Comparison of ENCODE assay signal across 10 mouse cellular contexts in the genomic region with DNA sequence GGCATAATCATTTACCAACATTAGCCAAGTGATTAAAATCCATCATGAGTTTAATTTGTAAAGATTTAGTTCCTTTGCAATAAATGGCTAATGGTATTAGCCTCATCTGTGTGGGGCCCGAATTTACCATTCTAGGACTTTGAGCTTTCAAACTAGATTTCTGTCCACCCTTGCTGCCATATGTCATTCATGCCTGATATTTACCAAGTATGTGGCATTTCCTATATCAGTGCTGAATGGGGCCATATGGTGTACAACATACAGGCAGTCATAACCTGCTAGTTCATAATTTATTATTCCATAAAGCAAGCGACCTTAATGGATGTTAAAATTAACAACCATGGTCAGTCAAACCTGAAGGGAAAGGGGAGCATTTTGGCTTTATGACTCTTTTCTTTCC. TPM values are rescaled to one million over a fixed set of nuclear protein-coding genes. Genes with fewer than 3 reads are reported as not detected.
A peak's percentile ranks its signal among the peaks of the same experiment; 100 is the strongest.
DNase-seq lines count a peak whose midpoint lies in the region; ATAC-seq and TF ChIP-seq lines count a peak whose summit lies in the region.
"Had no signal": no experiment of that assay in that cellular context is flagged by ENCODE, and none has a peak within 500 bp of the region (broad histone marks: within the 10 kb centered on the region; RNA-seq: fewer than 3 reads in every experiment).

No protein-coding gene starts in this region.

- 77% methylated on average over 2 of the region's 2 CpGs for WGBS in hindbrain, embryonic 12.5 days
- WGBS in limb, embryonic 12.5 days: 44% methylated on average over 2 of the region's 2 CpGs
- WGBS in neural tube, embryonic 15.5 days: 42% methylated on average over 2 of the region's 2 CpGs

- H3K9me3 ChIP-seq in hindbrain, embryonic 12.5 days (replicated peaks): no peaks in the 10 kb centered on the region
- H3K9me3 ChIP-seq in limb, embryonic 12.5 days: no peaks in the 10 kb centered on the region
- no peaks in the 10 kb centered on the region for H3K9me3 ChIP-seq in neural tube, embryonic 15.5 days (replicated peaks)
- H3K9me3 ChIP-seq: G1E had no signal

- no peaks in the 10 kb centered on the region for H3K4me1 ChIP-seq in hindbrain, embryonic 12.5 days
- H3K4me1 ChIP-seq in limb, embryonic 12.5 days (replicated peaks): 0 out of 2 replicates have a peak, but pooled peaks cover 3% of the 10 kb centered on the region
- H3K4me1 ChIP-seq in neural tube, embryonic 15.5 days: peaks cover 3% of the 10 kb centered on the region; the same call in 1 of the 2 replicates

- H3K4me2 ChIP-seq in hindbrain, embryonic 12.5 days (replicated peaks): 0 out of 2 replicates have a peak overlapping the region, but pooled peaks have one; percentile 29
- H3K4me2 ChIP-seq in limb, embryonic 12.5 days: peak overlapping the region; percentile 26
- H3K4me2 ChIP-seq in neural tube, embryonic 15.5 days: peak overlapping the region; percentile 42

- H3K36me3 ChIP-seq in hindbrain, embryonic 12.5 days: no peaks in the 10 kb centered on the region
- no peaks in the 10 kb centered on the region for H3K36me3 ChIP-seq in limb, embryonic 12.5 days
- no peaks in the 10 kb centered on the region for H3K36me3 ChIP-seq in neural tube, embryonic 15.5 days
- H3K36me3 ChIP-seq: G1E had no signal

- ATAC-seq in hindbrain, embryonic 12.5 days (ENCODE audit: low FRiP score): no peak
- no peak; the same call in 1 of the 2 replicates for ATAC-seq in limb, embryonic 12.5 days (ENCODE audit: insufficient number of reproducible peaks, insufficient read depth, low FRiP score, low TSS enrichment, low read depth)
- no peak for ATAC-seq in neural tube, embryonic 15.5 days (ENCODE audit: low FRiP score)

- peak overlapping the region; percentile 77 for H3K27ac ChIP-seq in layer of hippocampus, adult 2 months
- H3K27ac ChIP-seq in hindbrain, embryonic 12.5 days: no peak overlapping the region
- no peak overlapping the region for H3K27ac ChIP-seq in limb, embryonic 12.5 days
- H3K27ac ChIP-seq in neural tube, embryonic 15.5 days (replicated peaks): no peak overlapping the region

- H3K9ac ChIP-seq in hindbrain, embryonic 12.5 days: no peak overlapping the region
- H3K9ac ChIP-seq in limb, embryonic 12.5 days (replicated peaks): no peak overlapping the region
- H3K9ac ChIP-seq in neural tube, embryonic 15.5 days (replicated peaks): no peak overlapping the region; the same call in 1 of the 2 replicates

- peak overlapping the region; percentile 42 for H3K4me3 ChIP-seq in layer of hippocampus, adult 2 months
- no peak overlapping the region for H3K4me3 ChIP-seq in hindbrain, embryonic 12.5 days
- no peak overlapping the region for H3K4me3 ChIP-seq in limb, embryonic 12.5 days (replicated peaks)
- no peak overlapping the region for H3K4me3 ChIP-seq in neural tube, embryonic 15.5 days (replicated peaks)

- TF ChIP-seq CTCF in layer of hippocampus, adult 2 months (conservative IDR thresholded peaks at IDR 0.05): no peak

- no peak for DNase-seq in layer of hippocampus, adult 2 months (ENCODE audit: low spot score in 2 of 2)
- DNase-seq in layer of hippocampus, adult 9-10 months (ENCODE audit: low spot score): no peak
- DNase-seq in urinary bladder, adult 18-20 months (ENCODE audit: low spot score in 2 of 2): no peak
- DNase-seq in cerebellum, postnatal 10 days: no peak

- H3K27me3 ChIP-seq in hindbrain, embryonic 12.5 days: no peaks in the 10 kb centered on the region
- H3K27me3 ChIP-seq in limb, embryonic 12.5 days: no peaks in the 10 kb centered on the region
- H3K27me3 ChIP-seq in neural tube, embryonic 15.5 days (replicated peaks): no peaks in the 10 kb centered on the region

RNA-seq across cellular contexts. Expression of a gene that starts 55.8 kb away (rescaled TPM):
- 10 to 100 TPM in 1 of 2 experiments, 1 to 10 TPM in 1; 7.0 to 10.4 TPM for total RNA-seq in layer of hippocampus, adult 2 months (2021)
- 3.6 and 4.1 TPM in 2 replicates for polyA plus RNA-seq in hindbrain, embryonic 12.5 days (2016; fragmentation: Nextera tagmentation; extraction: Ambion mirVana)
- 1.0 and 1.1 TPM in 2 replicates for polyA plus RNA-seq in limb, embryonic 12.5 days (2016; fragmentation: Nextera tagmentation; extraction: Ambion mirVana)
- polyA plus RNA-seq in neural tube, embryonic 15.5 days (2015; fragmentation: Nextera tagmentation; extraction: Ambion mirVana): 0.69 and 2.0 TPM in 2 replicates

RNA-seq across cellular contexts. Expression of a gene that starts 55.8 kb away (rescaled TPM):
- 10 to 100 TPM; 32.7 to 33.1 TPM for total RNA-seq in layer of hippocampus, adult 2 months (2021)
- 25.3 and 30.4 TPM in 2 replicates for polyA plus RNA-seq in hindbrain, embryonic 12.5 days (2016; fragmentation: Nextera tagmentation; extraction: Ambion mirVana)
- polyA plus RNA-seq in limb, embryonic 12.5 days (2016; fragmentation: Nextera tagmentation; extraction: Ambion mirVana): 0.34 TPM in 1 of 2 replicates, not detected in the other
- polyA plus RNA-seq in neural tube, embryonic 15.5 days (2015; fragmentation: Nextera tagmentation; extraction: Ambion mirVana): 11.0 and 16.9 TPM in 2 replicates
- total RNA-seq: adrenal gland, adult 18-20 months; monocyte, adult 5-6 weeks had no signal
- polyA plus RNA-seq: G1E had no signal
